Mouse (Mus musculus): ENCODE data around the gene Nenf. TPM values are rescaled to one million over a fixed set of nuclear protein-coding genes. Genes with fewer than 3 reads are reported as not detected.

Nenf gene
- polyA plus RNA-seq, 1 experiment from 2014 or later, result 87.3 TPM

DNA sequence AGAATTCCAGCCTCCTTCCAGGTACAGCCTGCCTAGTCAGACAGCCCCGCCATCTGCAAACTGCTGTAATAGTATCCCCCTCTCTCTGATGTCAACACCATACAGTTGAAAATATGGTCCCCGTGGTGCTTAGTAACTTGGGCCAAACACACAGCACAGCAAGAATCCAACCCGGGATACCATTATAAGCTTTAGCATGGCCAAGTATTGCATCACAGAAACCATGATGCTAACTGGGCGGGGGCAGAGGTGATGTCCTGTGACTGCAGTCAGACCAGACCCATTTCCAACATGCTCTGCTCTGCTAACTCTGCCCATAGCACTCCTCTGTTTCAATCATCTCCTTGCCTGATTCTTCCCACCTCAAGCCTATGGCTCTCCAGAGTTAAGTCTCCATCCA, 4.1 kb downstream of the Nenf start:
- no peak for ATAC-seq (ENCODE audit: low FRiP score)
- H3K36me3 ChIP-seq, result 0 out of 2 replicates have a peak, but pooled peaks cover 7% of the 10 kb centered on the region
- H3K27me3 ChIP-seq, result no peaks in the 10 kb centered on the region
- H3K4me2 ChIP-seq (replicated peaks), result no peak overlapping the region
- H3K9ac ChIP-seq, result no peak overlapping the region
- no peak overlapping the region for H3K4me3 ChIP-seq
- peaks cover 14% of the 10 kb centered on the region for H3K4me1 ChIP-seq
- H3K27ac ChIP-seq, result no peak overlapping the region
- no peaks in the 10 kb centered on the region for H3K9me3 ChIP-seq (replicated peaks)
- WGBS, result 77% methylated on average over 4 of the region's 4 CpGs

DNA sequence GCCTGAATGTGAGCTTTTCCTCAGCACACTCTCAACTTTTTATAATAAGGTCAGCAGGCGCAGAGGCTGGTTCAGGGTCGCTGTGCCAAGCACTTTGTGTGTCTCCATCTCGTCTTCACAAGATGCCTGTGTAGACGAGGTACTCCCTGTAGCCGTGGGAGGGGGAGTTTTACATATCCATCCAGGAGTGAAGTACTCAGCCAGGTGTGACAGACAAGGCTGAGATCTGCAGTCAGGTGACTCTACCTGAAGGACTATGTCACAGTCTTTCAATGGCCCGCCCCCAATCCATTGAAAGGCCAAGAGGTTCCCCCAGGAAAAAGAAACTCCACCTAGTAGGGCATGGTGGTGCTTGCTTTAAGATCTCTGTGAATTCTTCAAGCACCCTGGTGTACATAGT, 4.8 kb downstream of the Nenf start:
- Histone ChIP-seq H3K27me3 (no peaks in the 10 kb centered on the region), H3K9me3 (replicated peaks) (no peaks in the 10 kb centered on the region), H3K27ac (no peak overlapping the region), H3K4me3 (peak overlapping the region; percentile 48; the same call in 1 of the 2 replicates), H3K36me3 (peaks cover 9% of the 10 kb centered on the region; the same call in 1 of the 2 replicates), H3K9ac (no peak overlapping the region), H3K4me2 (replicated peaks) (peak overlapping the region; percentile 55), H3K4me1 (peaks cover 14% of the 10 kb centered on the region)
- no peak for ATAC-seq (ENCODE audit: low FRiP score)
- 73% methylated on average over 6 of the region's 6 CpGs for WGBS

DNA sequence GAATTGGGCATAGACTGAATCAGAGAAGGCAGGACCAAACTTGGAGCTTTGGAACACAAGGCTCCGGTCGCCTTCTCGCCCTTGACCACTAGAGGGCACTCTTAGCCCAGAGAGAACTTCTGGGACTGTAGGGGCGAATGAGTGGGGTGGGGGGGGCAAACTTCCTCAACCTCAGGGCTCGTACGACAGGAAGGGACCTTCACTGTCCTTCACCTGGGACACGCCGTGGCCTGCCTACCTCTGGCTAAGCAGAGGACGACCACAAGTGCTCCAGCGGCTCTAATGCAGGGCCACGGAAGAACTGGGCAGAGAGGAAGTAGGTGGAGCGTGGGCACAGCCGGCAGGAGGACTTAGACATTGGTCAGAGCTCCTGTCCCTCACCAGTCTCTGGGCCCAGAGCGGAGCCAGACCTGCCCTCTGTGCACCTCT, 5.5 kb downstream of the Nenf start:
- WGBS, result under 1% methylated on average over 14 of the region's 14 CpGs
- Histone ChIP-seq H3K27me3 (no peaks in the 10 kb centered on the region), H3K27ac (no peak overlapping the region), H3K9ac (peak overlapping the region; percentile 67), H3K36me3 (peaks cover 12% of the 10 kb centered on the region; the same call in 1 of the 2 replicates), H3K4me2 (replicated peaks) (peak overlapping the region; percentile 55), H3K4me3 (peak overlapping the region; percentile 48), H3K4me1 (peaks cover 11% of the 10 kb centered on the region), H3K9me3 (replicated peaks) (no peaks in the 10 kb centered on the region)
- peak; percentile 84 for ATAC-seq (ENCODE audit: low FRiP score)

DNA sequence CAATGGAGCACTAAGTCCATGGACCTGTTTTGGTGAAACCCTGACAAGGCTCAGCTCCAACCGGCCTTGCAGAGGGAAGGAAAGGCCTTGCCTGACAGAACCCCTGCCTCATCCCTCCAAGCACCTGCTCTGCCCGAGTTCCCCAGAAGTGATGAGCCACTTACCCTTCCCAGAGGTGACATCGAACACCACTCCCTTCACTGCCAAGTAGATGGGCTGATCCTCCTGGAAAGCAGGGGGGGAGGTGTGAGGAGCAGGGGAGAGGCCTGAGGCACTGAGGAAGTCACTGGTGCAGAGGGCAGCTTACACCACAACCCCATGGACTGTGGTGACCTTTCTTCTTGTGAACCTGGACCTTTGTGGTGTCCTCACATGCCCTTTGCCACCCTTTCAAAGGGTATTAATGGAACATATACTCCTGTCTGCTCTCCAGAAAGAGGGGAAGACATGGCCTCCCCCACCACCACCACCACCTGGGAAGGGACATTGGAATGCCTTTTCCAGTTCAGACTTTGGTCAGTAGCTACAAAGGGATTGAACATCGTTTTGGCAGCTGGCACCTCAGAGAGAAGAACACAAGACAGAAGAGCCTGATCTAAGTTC, 6.6 kb downstream of the Nenf start:
- ATAC-seq (ENCODE audit: low FRiP score), result no peak
- Histone ChIP-seq H3K36me3 (peaks cover 12% of the 10 kb centered on the region; the same call in 1 of the 2 replicates), H3K9ac (no peak overlapping the region), H3K4me1 (peaks cover 7% of the 10 kb centered on the region), H3K4me2 (replicated peaks) (no peak overlapping the region), H3K27me3 (no peaks in the 10 kb centered on the region), H3K9me3 (replicated peaks) (no peaks in the 10 kb centered on the region), H3K4me3 (no peak overlapping the region), H3K27ac (no peak overlapping the region)
- WGBS, result 75% methylated on average over 4 of the region's 4 CpGs

DNA sequence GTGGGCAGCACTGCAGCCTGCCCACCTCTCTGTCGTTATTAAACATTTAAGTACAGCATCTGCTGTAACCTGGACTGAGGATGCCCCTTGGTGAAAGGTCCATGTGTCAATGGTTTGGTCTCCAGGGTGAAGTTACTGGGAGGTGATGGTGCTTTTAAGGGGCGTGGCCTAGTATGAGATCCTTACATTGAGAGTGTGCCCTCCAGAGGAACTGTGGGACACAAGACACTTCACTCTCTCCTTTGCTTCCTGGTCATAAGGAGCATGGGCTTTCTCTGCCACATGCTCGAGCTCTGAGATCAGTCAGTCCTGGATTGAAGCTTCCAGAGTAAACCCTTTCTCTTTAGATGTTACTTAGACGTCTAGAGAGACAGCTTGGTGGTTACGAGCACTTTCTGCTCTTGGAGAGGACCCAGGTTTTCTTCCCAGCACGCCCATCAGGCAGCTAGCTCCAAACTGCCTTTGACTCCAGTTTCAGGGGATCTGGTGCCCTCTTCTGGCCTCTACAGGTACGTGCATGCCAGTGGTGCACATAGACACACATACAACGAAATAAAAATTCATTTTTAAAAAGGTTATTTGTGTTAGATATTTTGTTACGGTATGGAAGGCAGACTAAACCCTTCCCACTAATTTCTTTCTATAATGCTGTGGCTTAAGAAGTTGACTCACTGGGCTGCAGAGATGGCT, 10.1 kb downstream of the Nenf start:
- no peak overlapping the region for H3K4me3 ChIP-seq
- no peaks in the 10 kb centered on the region for H3K9me3 ChIP-seq (replicated peaks)
- no peak for ATAC-seq (ENCODE audit: low FRiP score)
- peaks cover 12% of the 10 kb centered on the region; the same call in 1 of the 2 replicates for H3K36me3 ChIP-seq
- H3K9ac ChIP-seq, result no peak overlapping the region
- no peak overlapping the region for H3K27ac ChIP-seq
- peaks cover 3% of the 10 kb centered on the region for H3K4me1 ChIP-seq
- H3K27me3 ChIP-seq, result no peaks in the 10 kb centered on the region
- WGBS, result 86% methylated on average over 9 of the region's 9 CpGs
- no peak overlapping the region for H3K4me2 ChIP-seq (replicated peaks)

DNA sequence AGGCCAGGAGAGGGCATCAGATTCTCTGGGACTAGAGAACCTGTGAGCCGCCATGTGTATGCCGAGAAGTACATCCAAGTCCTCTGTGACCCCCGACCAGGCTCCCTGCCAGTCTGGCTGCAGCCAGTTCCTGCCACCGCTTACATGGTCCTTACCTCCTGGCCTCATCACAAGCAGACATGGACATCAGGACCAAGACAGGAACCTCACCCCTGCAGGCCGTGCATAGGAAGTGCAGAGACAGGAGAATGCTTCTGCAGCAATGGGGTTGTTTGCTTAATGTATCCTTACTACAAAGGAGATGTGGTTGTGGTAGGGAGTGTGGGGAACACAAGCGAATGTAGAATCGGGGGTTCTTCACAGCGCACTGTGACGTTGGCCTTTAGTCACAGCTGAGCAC, 11.7 kb downstream of the Nenf start:
- ATAC-seq (ENCODE audit: low FRiP score), result no peak
- WGBS, result 88% methylated on average over 9 of the region's 9 CpGs
- no peak overlapping the region for H3K27ac ChIP-seq
- no peaks in the 10 kb centered on the region for H3K27me3 ChIP-seq
- H3K36me3 ChIP-seq, result peaks cover 12% of the 10 kb centered on the region; the same call in 1 of the 2 replicates
- no peak overlapping the region for H3K4me2 ChIP-seq (replicated peaks)
- no peaks in the 10 kb centered on the region for H3K9me3 ChIP-seq (replicated peaks)
- H3K4me1 ChIP-seq, result no peaks in the 10 kb centered on the region
- no peak overlapping the region for H3K9ac ChIP-seq
- H3K4me3 ChIP-seq, result no peak overlapping the region

DNA sequence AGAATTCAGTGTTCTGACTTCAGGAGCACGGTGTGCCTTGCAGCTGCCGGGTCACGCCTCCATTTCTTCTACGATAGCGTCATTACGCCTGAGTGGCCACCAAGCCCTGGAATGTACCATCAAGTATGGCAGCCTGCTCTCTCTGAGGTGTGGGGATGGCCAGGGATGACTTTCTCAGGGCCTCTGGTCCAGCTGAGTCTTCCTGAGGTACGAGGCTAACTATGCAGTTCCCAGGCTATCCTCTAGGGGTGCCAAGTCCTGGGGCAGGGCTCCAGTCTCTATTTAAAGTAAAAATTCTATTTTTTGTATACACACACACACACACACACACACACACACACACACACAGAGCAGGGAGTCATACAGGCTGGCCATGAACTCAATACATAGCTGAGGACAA, 12.4 kb downstream of the Nenf start:
- Histone ChIP-seq H3K27me3 (no peaks in the 10 kb centered on the region), H3K9ac (no peak overlapping the region), H3K4me3 (no peak overlapping the region), H3K9me3 (replicated peaks) (no peaks in the 10 kb centered on the region), H3K27ac (no peak overlapping the region), H3K4me1 (no peaks in the 10 kb centered on the region), H3K4me2 (replicated peaks) (no peak overlapping the region), H3K36me3 (peaks cover 12% of the 10 kb centered on the region; the same call in 1 of the 2 replicates)
- 70% methylated on average over 7 of the region's 7 CpGs for WGBS
- ATAC-seq (ENCODE audit: low FRiP score), result no peak

DNA sequence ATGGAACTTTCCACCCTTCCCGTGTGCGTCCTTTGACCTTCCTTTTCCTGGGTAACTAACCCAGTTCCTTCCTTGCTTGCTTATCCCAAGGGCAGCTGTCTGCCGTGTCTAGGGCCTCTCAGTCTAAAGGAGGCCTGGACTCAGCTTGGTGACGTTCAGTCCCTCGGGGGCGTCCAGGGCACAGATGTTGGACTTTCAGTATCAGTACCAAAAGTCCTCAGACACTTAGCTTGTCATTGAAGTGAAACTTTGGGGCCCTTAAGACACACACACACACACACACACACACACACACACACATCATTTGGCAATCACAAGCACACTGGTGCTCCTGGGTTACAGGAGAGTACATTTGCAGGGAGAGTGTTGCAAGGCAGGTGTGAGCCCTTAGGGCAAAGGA, 13.8 kb downstream of the Nenf start:
- ATAC-seq (ENCODE audit: low FRiP score), result no peak
- 0 out of 2 replicates have a peak, but pooled peaks cover 2% of the 10 kb centered on the region for H3K4me1 ChIP-seq
- H3K27ac ChIP-seq, result no peak overlapping the region
- no peak overlapping the region for H3K4me3 ChIP-seq
- H3K27me3 ChIP-seq, result no peaks in the 10 kb centered on the region
- 71% methylated on average over 6 of the region's 6 CpGs for WGBS
- no peak overlapping the region for H3K4me2 ChIP-seq (replicated peaks)
- peaks cover 7% of the 10 kb centered on the region; the same call in 1 of the 2 replicates for H3K36me3 ChIP-seq
- H3K9ac ChIP-seq, result no peak overlapping the region
- no peaks in the 10 kb centered on the region for H3K9me3 ChIP-seq (replicated peaks)

DNA sequence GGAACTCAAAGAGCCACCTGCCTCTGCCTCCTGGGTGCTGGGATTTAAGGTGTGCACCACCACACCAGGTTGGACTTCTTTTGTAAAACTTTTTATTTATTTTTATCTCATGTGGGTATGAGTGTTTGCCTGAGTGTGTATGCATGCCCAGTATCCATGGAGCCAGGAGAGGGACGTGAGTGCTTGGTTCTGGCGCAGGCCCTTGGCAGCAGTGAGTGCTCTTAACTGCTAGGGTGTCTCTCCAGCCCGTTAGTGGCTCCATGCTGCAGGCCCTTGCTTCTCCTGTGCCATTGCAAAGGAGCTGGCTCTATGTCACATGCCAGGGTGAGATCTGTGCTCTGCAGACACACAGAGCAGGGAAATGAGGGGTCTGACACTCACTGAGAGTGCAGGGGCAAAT, 14.3 kb downstream of the Nenf start:
- H3K9ac ChIP-seq, result no peak overlapping the region
- H3K4me2 ChIP-seq (replicated peaks), result no peak overlapping the region
- no peaks in the 10 kb centered on the region for H3K9me3 ChIP-seq (replicated peaks)
- peaks cover 6% of the 10 kb centered on the region; the same call in 1 of the 2 replicates for H3K36me3 ChIP-seq
- no peaks in the 10 kb centered on the region for H3K27me3 ChIP-seq
- H3K27ac ChIP-seq, result no peak overlapping the region
- H3K4me3 ChIP-seq, result no peak overlapping the region
- 79% methylated on average over 3 of the region's 3 CpGs for WGBS
- ATAC-seq (ENCODE audit: low FRiP score), result no peak
- peaks cover 5% of the 10 kb centered on the region; the same call in 1 of the 2 replicates for H3K4me1 ChIP-seq

DNA sequence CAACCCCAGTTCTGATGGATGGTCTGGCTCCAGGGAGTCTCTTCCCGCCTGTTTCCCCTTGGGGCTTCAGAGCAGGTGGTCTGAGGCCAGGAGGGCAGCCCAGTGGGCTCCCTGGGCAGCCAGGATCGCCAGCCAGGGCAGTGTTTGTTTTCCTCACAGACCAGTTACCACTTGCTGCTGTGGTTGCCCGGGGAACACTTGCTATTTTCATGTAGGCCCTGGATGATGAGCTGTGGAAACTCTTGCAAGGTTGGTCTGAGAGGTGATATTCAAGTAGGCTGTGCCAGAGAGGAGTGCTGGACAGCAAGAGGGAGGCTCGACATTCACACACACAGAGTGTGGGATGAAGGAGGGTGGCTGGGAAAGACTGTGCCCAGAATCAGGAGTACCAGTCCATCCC, 16.1 kb downstream of the Nenf start:
- Histone ChIP-seq H3K27ac (no peak overlapping the region), H3K4me3 (no peak overlapping the region), H3K9me3 (replicated peaks) (no peaks in the 10 kb centered on the region), H3K36me3 (no peaks in the 10 kb centered on the region), H3K4me1 (peaks cover 5% of the 10 kb centered on the region; the same call in 1 of the 2 replicates), H3K4me2 (replicated peaks) (no peak overlapping the region), H3K27me3 (no peaks in the 10 kb centered on the region), H3K9ac (no peak overlapping the region)
- no peak for ATAC-seq (ENCODE audit: low FRiP score)
- 30% methylated on average over 4 of the region's 4 CpGs for WGBS

DNA sequence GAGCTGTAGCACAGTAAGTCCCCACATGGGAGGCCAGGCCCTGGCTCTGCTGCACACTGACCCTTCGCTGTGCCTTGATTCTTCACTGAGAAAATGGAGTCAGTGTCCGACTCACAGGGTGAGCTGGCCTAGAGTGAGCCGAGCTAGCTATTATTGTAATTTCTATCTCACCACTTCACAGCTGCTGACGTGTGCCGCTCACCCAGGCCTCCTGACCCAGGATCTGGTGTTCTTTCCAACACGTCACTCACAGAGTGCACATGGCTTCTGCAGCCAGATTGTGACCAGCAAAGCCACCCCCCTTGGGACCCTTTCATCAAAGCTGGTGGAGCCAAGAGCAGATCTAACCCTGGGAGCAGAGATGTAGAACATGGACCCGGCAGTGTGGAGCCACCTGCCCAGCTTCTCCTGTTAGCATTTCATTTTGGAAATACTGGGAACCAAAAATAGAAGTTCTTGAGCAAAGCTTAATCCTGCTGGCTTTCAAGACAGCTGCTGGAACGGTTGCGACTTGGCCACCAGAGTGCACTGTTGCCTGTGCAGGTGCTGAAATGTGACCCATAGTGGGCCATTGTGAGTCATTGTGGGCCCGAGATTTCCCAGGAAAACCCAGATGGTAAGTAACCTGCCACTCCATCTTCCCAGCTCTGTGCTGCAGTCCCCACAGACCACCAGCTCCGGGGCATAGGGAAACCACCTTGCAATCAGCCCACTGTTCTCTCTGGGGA, 18.6 kb downstream of the Nenf start:
- no peaks in the 10 kb centered on the region for H3K36me3 ChIP-seq
- H3K4me2 ChIP-seq (replicated peaks), result no peak overlapping the region
- no peak for ATAC-seq (ENCODE audit: low FRiP score)
- H3K9ac ChIP-seq, result no peak overlapping the region
- WGBS, result 52% methylated on average over 11 of the region's 11 CpGs
- H3K4me3 ChIP-seq, result no peak overlapping the region
- H3K4me1 ChIP-seq, result peaks cover 5% of the 10 kb centered on the region; the same call in 1 of the 2 replicates
- no peaks in the 10 kb centered on the region for H3K27me3 ChIP-seq
- no peak overlapping the region for H3K27ac ChIP-seq
- no peaks in the 10 kb centered on the region for H3K9me3 ChIP-seq (replicated peaks)

DNA sequence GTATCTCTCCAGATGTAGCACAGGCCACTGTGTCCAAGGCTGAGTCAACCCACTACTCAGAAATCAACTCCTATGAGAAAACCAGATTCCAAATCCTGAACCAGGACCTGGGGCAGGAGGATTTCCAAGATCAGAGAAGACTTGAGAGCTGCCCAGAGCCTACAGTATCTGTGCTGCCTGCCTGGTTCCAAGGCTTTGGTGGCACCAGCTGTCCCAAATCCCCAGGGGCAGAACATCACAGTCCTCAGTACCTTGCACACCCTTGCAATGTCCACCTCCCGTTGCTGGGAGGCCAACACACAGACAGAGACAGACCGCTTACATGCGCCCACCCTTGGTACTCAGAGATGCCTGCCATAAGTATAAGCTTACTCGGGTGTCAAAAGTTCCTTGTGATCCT, 19.7 kb downstream of the Nenf start:
- H3K4me3 ChIP-seq, result no peak overlapping the region
- ATAC-seq (ENCODE audit: low FRiP score), result no peak
- no peaks in the 10 kb centered on the region for H3K36me3 ChIP-seq
- peaks cover 5% of the 10 kb centered on the region; the same call in 1 of the 2 replicates for H3K4me1 ChIP-seq
- no peak overlapping the region for H3K4me2 ChIP-seq (replicated peaks)
- H3K9ac ChIP-seq, result no peak overlapping the region
- H3K27ac ChIP-seq, result no peak overlapping the region
- 87% methylated on average over 4 of the region's 4 CpGs for WGBS
- no peaks in the 10 kb centered on the region for H3K27me3 ChIP-seq
- no peaks in the 10 kb centered on the region for H3K9me3 ChIP-seq (replicated peaks)

Data from hindbrain, embryonic 12.5 days (tissue).